Mouse (Mus musculus): ENCODE measurements at regions not wholly inside any gene's neighbourhood (a gene's known extent, or its start where the extent isn't known, plus 50 kb on each side); places are given as distances from the start of the nearest gene placed in this dataset.

- TF ChIP-seq CTCF (IDR thresholded peaks at IDR 0.05; ENCODE audit: borderline replicate concordance, extremely low read depth, insufficient read depth, insufficient read length): no peak
- no peak for TF ChIP-seq POLR2A (IDR thresholded peaks at IDR 0.05; ENCODE audit: borderline replicate concordance, extremely low read depth, insufficient read depth, insufficient read length, poor library complexity, severe bottlenecking)
These were observed 395.9 kb upstream of the Zmiz1 start for GRCm38 (mm10) chr14:25063090-25063489.

Data from brain, embryonic 14.5 days (tissue).